Mouse (Mus musculus): Measurements from ENCODE around the gene Sh2d3c.

Sh2d3c gene

DNA sequence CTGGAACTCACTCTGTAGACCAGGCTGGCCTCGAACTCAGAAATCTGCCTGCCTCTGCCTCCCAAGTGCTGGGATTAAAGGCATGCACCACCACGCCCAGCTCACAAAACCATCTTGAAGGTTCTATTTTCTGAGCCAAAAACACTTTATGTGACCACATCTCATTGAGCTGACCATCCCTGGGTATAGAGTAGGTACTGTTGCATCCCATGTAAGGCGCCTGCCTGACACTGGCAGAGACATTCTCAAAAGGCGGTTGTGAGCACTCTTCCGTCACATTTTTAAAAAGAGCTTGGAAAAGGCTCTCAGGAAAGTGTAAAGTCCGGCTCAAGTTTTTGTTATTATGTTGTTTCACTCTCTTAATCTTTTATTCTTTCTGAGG lies 35.8 kb downstream of the Sh2d3c start:
- no peak for DNase-seq (ENCODE audit: low spot score in 2 of 2)

DNA sequence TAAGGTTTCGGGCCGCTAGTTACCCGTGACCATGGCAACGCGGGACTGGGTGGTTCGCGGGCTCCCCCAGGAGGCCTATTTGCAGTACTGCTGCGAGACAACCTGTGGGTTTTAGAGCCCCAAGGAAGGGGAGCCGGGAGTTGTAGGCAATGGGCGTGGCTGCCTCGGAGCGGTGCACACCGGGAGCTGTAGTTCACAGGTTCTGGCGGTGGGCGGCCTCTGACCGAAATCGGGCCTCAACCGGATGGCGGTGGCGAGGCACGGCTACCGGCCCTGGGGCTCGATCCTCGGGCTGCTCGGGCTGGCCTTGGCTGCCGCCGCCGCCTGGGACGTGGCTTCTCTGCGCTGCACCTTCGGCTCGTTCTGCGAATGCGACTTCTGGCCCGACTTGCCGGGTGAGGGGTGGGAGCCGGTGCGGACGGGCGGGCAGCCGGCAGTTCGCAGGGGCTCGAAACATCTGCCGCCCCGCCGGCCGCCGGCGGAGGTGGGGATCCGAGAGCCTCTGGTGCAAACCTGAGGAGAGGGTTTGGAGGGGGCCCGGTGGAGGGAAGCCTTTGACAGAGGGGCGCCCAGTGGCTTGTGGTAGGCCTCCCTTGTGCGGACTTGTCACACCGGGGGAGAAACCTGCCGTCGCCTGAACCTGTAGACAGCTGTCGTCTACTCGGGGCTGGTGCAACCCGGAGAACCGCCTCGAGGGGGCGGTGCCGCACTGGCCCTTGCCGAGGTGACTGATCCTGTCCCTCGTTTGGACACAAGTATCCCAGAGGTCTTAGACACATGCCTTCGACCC lies 36.4 kb downstream of the Sh2d3c start, which contains the start of gene Tor2a:
Tor2a (plus strand) TSS at position 179 of the 790 bp plus-strand sequence.
- DNase-seq (ENCODE audit: low spot score in 2 of 2) = peak; percentile 88 to 97

GRCm38 (mm10) chr2:32758503-32758902 lies 37.6 kb downstream of the Sh2d3c start:
- DNase-seq (ENCODE audit: low spot score in 2 of 2) = no peak

DNA sequence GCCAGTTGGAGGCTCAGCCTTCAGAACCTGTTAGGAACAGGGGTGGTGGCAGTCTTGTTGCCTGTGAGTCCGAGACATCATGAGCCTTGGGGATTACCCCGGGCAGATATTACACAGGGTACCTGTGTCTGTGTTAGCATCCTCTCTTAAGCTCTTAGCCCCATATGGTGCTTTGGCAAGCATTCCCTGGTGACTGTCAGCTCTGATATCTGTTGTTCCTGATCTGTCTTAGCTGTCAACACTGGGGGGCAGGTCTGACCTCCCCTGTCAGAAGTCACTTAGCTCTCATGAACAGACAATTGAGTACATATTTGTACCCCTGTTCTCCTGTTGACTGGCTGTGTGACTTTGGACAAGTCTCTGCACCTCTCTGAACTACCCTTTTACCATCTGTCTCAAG lies 38.1 kb downstream of the Sh2d3c start:
- no peak for DNase-seq (ENCODE audit: low spot score in 2 of 2)

DNA sequence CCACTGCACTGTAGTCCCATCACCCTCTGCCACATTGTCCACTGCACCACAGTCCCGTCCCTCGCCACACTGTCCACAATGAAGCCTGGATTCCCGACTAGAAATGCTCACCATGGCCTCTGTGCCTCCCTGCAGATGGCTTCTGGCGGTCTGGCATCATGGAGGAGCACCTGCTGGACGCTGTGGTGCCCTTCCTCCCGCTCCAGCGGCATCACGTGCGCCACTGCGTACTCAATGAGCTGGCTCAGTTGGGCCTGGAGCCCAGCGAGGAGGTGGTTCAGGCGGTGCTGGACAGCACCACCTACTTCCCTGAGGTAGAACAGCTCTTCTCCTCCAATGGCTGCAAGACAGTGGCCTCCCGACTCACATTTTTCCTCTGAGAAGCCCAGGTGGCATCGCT lies 40.5 kb downstream of the Sh2d3c start:
- no peak for DNase-seq (ENCODE audit: low spot score in 2 of 2)

DNA sequence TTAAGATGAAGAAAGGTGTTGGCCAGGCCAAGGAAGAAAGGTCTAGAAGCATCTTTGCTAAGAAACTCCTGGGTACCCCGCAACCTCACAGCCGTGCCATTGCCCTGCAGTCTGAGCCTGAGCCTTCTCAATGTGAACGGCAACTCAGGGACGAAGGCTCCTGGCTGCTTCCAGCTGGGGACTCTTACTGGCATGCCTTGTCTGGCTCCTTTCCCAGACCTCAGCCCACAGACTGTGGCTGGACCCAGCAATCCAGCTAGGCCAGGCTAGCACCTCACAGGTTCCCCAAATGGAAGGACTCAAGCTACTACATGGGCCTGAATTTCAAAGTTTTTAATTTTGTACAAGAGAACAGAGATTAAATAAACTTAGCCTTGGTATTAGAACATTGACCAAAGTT lies 41.0 kb downstream of the Sh2d3c start:
- no peak for DNase-seq (ENCODE audit: low spot score in 2 of 2)

DNA sequence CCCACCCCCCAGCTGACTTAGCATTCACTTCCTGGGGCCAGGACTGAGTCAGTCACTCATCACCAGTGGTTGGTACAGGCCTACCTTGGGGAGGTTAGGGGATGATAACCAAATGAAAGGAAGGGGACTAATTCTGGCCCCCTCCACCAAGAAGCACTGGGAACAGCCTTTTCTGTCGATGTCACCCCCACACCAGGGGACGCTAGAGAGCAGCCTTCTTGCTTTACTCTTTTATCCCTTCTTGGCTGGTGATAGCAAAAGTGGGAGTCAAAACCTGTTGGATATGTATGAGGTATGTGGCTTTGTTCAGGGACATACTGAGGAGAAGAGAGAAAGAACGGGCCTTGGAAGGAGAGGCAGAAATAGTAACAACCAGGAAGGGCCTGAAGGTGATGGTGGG lies 42.5 kb downstream of the Sh2d3c start:
- DNase-seq (ENCODE audit: low spot score in 2 of 2) = no peak

DNA sequence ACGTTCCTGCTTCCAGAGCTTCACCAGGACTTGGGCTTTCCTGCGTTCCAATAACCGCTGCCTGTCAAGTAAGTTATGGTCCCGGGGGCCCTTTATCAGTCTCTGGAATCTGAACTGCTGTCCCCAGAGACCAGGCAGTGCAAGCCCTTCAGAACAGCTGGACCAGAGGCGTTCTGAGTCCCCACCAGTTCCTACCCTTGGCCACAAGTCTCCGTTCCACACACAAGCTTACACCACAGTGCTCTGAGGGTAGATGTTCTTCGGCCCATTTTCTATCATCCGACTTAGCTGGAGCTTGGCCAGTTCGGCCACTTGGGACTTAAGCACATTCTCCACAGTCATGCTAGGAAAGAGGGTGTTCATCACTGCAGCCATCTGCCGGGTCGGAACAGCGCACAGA lies 46.4 kb downstream of the Sh2d3c start:
- no peak for DNase-seq (ENCODE audit: low spot score in 2 of 2)

DNA sequence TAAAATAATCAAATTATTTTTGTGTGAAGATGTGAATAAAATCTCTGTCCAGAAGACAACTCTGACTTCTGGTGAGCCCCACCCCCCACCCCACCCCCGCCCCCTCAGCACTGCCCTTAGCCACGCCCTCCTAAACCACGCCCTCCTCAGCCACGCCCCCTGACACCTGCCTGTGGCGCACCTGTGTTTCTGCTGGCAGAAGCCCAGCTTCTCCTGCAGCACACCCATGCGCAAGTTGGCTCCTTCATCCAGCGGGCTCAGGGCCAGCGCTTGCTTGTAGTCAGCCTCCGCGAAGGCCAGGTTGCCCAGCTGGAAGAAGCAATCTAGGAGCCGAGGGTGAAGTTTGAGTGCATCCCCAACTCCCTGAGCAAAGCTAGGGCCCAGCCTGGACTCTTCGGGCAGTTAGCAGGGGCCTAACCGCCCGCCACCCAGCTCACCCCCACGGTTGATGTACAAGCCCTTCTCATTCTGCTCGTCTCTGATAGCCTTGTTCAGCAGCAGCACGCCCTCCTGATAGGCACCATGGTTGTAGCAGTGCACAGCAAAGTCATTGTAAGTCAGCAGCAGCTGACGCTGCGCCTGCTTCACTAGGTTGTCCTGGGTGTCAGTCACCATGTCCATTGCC lies 47.9 kb downstream of the Sh2d3c start:
- peak in 1 of 2 experiments; percentile 50 for DNase-seq (ENCODE audit: low spot score in 2 of 2)

- DNase-seq (ENCODE audit: low spot score in 2 of 2) = no peak
These were observed 48.7 kb downstream of the Sh2d3c start for GRCm38 (mm10) chr2:32769327-32770085.

GRCm38 (mm10) chr2:32771886-32772285 lies 51.0 kb downstream of the Sh2d3c start:
- no peak for DNase-seq (ENCODE audit: low spot score in 2 of 2)

DNA sequence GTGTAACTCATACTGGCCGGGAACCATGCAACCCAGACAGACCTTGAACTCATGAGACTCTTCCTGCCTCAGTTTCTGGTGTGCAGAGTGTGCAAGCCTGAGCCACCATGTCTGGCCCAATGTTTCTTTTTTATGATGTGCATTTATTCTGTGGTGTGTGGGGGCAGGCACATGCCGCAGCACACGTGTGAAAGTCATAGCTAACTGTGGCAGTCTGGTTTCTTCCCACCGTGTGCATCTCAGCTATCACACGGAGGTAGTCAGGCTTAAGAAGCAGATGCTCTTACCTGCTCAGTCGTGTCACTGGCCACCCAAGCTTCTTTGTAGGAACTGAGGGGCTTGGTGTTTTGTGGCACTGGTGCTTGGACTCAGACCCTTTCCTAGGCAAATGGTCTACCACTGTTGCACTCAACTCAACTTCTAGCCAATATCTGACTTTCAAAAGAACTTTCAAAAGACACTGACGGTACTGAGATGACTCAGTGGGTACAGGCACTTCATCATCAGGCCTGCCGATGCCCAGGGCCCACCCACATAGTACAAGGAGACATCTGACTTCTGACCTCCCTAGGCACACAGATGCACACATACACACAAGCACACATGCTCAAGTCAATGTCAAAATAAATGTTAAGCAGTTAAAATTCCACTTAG lies 51.9 kb downstream of the Sh2d3c start:
- no peak for DNase-seq (ENCODE audit: low spot score in 2 of 2)

GRCm38 (mm10) chr2:32775359-32776074 lies 54.7 kb downstream of the Sh2d3c start, which contains the start of the genes Ttc16 and Ptrh1:
TSS of gene Ttc16 (minus strand) at chr2:32775633.
TSS of gene Ptrh1 (plus strand) at chr2:32775786.
- peak; percentile 92 to 98 for DNase-seq (ENCODE audit: low spot score in 2 of 2)

GRCm38 (mm10) chr2:32776192-32776591 lies 55.3 kb downstream of the Sh2d3c start:
- peak in 1 of 2 experiments; percentile 45 for DNase-seq (ENCODE audit: low spot score in 2 of 2)

DNA sequence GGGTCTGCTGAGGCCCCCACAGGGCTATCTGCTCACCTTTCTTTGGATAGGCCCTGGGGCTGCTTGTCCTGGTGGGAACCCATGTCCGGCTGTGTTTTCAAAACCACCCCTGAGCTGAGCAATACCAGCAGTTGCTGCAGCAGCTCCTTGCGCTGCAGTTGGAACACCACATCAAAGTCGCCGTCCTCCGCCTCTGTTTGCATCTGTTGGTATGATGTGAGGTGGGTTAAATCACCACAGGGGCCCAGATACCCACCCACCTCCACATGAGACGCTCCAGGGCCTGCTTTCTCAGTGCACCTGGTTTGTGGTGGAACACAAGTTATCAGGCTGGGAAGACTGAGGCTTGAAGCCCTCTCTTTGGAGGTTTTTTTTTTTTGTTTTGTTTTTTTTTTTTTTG lies 57.2 kb downstream of the Sh2d3c start:
- DNase-seq (ENCODE audit: low spot score in 2 of 2) = no peak

GRCm38 (mm10) chr2:32779131-32779530 lies 58.3 kb downstream of the Sh2d3c start:
- DNase-seq (ENCODE audit: low spot score in 2 of 2) = peak; percentile 29 to 69

DNA sequence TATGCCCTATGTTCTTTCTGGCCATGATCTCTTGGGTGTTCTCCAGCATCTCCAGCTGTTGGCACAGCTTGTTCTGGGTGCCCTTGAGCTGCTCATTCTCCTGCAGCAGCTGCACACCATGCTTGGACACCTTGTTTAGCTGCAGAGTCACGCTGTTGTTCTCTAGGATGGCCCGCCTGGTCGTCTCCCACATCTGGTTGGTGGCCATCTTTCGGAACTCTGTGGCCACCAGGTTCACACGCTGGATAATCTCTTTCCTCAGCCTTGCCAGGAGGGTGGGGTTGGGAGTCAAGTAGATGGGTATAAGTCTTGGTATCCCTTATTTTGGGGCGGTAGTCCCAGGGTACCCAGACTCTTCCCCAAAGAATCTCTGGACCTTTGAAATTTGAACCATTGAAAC lies 58.9 kb downstream of the Sh2d3c start:
- DNase-seq (ENCODE audit: low spot score in 2 of 2) = no peak

- DNase-seq (ENCODE audit: low spot score in 2 of 2) = no peak
These were observed 60.9 kb downstream of the Sh2d3c start for GRCm38 (mm10) chr2:32781710-32782109.

- no peak for DNase-seq (ENCODE audit: low spot score in 2 of 2)
These were observed 63.3 kb downstream of the Sh2d3c start, which contains the start of gene Cfap157 for GRCm38 (mm10) chr2:32784048-32784681. TSS of gene Cfap157 (minus strand) at chr2:32784428.

DNA sequence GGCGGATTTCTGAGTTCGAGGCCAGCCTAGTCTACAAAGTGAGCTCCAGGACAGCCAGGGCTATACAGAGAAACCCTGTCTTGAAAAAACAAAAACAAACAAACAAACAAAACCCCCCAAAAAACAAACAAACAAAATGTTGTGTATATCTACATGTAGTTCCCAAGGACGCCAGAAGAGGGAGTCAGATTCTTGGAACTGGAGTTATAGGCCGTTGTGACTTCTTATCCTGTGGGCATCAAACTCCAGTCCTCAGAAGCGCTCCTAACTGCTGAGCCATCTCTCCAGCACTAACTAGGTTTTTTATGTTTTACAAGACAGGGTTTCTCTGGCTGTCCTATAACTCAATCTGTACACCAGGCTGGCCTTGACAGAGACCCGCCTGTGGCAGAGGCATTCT lies 66.3 kb downstream of the Sh2d3c start:
- DNase-seq (ENCODE audit: low spot score in 2 of 2) = no peak

GRCm38 (mm10) chr2:32788581-32788980 lies 67.7 kb downstream of the Sh2d3c start:
- no peak for DNase-seq (ENCODE audit: low spot score in 2 of 2)
